In genomic region chr5:92897766-92898745, GRCm38 (mm10) we compare ENCODE assay signal across 8 mouse cellular contexts.
DNase-seq lines count a peak whose midpoint lies in the region; ATAC-seq and TF ChIP-seq lines count a peak whose summit lies in the region.

No protein-coding gene starts in this region.

- peaks cover 36% of the 10 kb centered on the region for H3K27me3 ChIP-seq in erythroblast, embryonic 14.5 days (ENCODE audit: control insufficient read depth)
- no peaks in the 10 kb centered on the region for H3K27me3 ChIP-seq in forebrain, embryonic 10.5 days (ENCODE audit: poor library complexity, severe bottlenecking)
- H3K27me3 ChIP-seq in heart, embryonic 15.5 days: no peaks in the 10 kb centered on the region
- peaks cover 41% of the 10 kb centered on the region for H3K27me3 ChIP-seq in liver, embryonic 12.5 days (replicated peaks)
- no peaks in the 10 kb centered on the region for H3K27me3 ChIP-seq in stomach, postnatal 0 days (ENCODE audit: control insufficient read depth, insufficient read depth, low read length)

- TF ChIP-seq CTCF in stomach, postnatal 0 days (IDR thresholded peaks at IDR 0.05; ENCODE audit: low read depth): peak; percentile 25; the same call in 1 of the 2 replicates

- H3K9me3 ChIP-seq in erythroblast, embryonic 14.5 days (ENCODE audit: control insufficient read depth, low read length): no peaks in the 10 kb centered on the region
- H3K9me3 ChIP-seq in forebrain, embryonic 10.5 days: no peaks in the 10 kb centered on the region
- no peaks in the 10 kb centered on the region for H3K9me3 ChIP-seq in heart, embryonic 15.5 days (replicated peaks)
- H3K9me3 ChIP-seq in liver, embryonic 12.5 days (replicated peaks): no peaks in the 10 kb centered on the region
- no peaks in the 10 kb centered on the region for H3K9me3 ChIP-seq in stomach, postnatal 0 days (ENCODE audit: control insufficient read depth, low read length)

- peak overlapping the region; percentile 96 for H3K27ac ChIP-seq in forebrain, embryonic 10.5 days
- peak overlapping the region; percentile 95 for H3K27ac ChIP-seq in heart, embryonic 15.5 days
- no peak overlapping the region for H3K27ac ChIP-seq in liver, embryonic 12.5 days
- peak overlapping the region; percentile 83 for H3K27ac ChIP-seq in stomach, postnatal 0 days (replicated peaks)

- no peaks in the 10 kb centered on the region; the same call in 1 of the 2 replicates for H3K4me1 ChIP-seq in erythroblast, embryonic 14.5 days (ENCODE audit: control insufficient read depth)
- H3K4me1 ChIP-seq in forebrain, embryonic 10.5 days: peaks cover 85% of the 10 kb centered on the region
- peaks cover 38% of the 10 kb centered on the region for H3K4me1 ChIP-seq in heart, embryonic 15.5 days (replicated peaks)
- peaks cover 3% of the 10 kb centered on the region; the same call in 1 of the 2 replicates for H3K4me1 ChIP-seq in liver, embryonic 12.5 days
- H3K4me1 ChIP-seq in stomach, postnatal 0 days (replicated peaks; ENCODE audit: control insufficient read depth, insufficient read depth): no peaks in the 10 kb centered on the region

- under 1% methylated on average over 96 of the region's 96 CpGs for WGBS in forebrain, embryonic 10.5 days
- WGBS in heart, embryonic 15.5 days: 0% methylated on average over 95 of the region's 96 CpGs
- under 1% methylated on average over 92 of the region's 96 CpGs for whole genome bisulfite sequencing in liver, embryonic 12.5 days (ENCODE audit: insufficient replicate concordance)
- WGBS in stomach, postnatal 0 days: under 1% methylated on average over 68 of the region's 96 CpGs

- DNase-seq in forebrain, embryonic 10.5 days (ENCODE audit: extremely low spot score, low spot score): peak; percentile 91
- peak; percentile 89 for DNase-seq in kidney, postnatal 10 days
- DNase-seq in neural tube, embryonic 10.5 days (ENCODE audit: extremely low spot score, low spot score): peak; percentile 89
- DNase-seq in stomach, postnatal 0 days (ENCODE audit: low spot score): peak; percentile 95

- no peaks in the 10 kb centered on the region for H3K36me3 ChIP-seq in erythroblast, embryonic 14.5 days (ENCODE audit: control insufficient read depth)
- no peaks in the 10 kb centered on the region for H3K36me3 ChIP-seq in forebrain, embryonic 10.5 days (replicated peaks)
- H3K36me3 ChIP-seq in heart, embryonic 15.5 days: no peaks in the 10 kb centered on the region
- no peaks in the 10 kb centered on the region for H3K36me3 ChIP-seq in liver, embryonic 12.5 days
- H3K36me3 ChIP-seq in stomach, postnatal 0 days (ENCODE audit: control insufficient read depth, insufficient read depth, low read length): no peaks in the 10 kb centered on the region

- peak overlapping the region; percentile 40 for H3K4me3 ChIP-seq in erythroblast, embryonic 14.5 days (replicated peaks)
- H3K4me3 ChIP-seq in forebrain, embryonic 10.5 days: peak overlapping the region; percentile 88
- peak overlapping the region; percentile 73 for H3K4me3 ChIP-seq in heart, embryonic 15.5 days
- H3K4me3 ChIP-seq in liver, embryonic 12.5 days: peak overlapping the region; percentile 60
- H3K4me3 ChIP-seq in stomach, postnatal 0 days (ENCODE audit: low read depth, low read length): peak overlapping the region; percentile 74

- ATAC-seq in erythroblast, adult 5-6 weeks (replicated peaks; ENCODE audit: low FRiP score, poor library complexity, severe bottlenecking): no peak
- ATAC-seq in heart, embryonic 15.5 days (replicated peaks; ENCODE audit: insufficient number of reproducible peaks, insufficient read depth, low FRiP score, low read depth): peak; percentile 94
- ATAC-seq in liver, embryonic 12.5 days: peak; percentile 88
- peak; percentile 95 for ATAC-seq in stomach, postnatal 0 days (ENCODE audit: low FRiP score, low TSS enrichment)

- H3K4me2 ChIP-seq in heart, embryonic 15.5 days: peak overlapping the region; percentile 81
- peak overlapping the region; percentile 78 for H3K4me2 ChIP-seq in liver, embryonic 12.5 days
- peak overlapping the region; percentile 95 for H3K4me2 ChIP-seq in stomach, postnatal 0 days (replicated peaks; ENCODE audit: low read depth)

- H3K9ac ChIP-seq in heart, embryonic 15.5 days: peak overlapping the region; percentile 84
- peak overlapping the region; percentile 61 for H3K9ac ChIP-seq in liver, embryonic 12.5 days
- H3K9ac ChIP-seq in stomach, postnatal 0 days (ENCODE audit: low read length): peak overlapping the region; percentile 80

- no peak for TF ChIP-seq EP300 in stomach, postnatal 0 days (optimal IDR thresholded peaks at IDR 0.05)
